8 mouse cellular contexts compared by ENCODE assay signal in genomic region chr2:167933397-167933796, GRCm38 (mm10). TPM values are rescaled to one million over a fixed set of nuclear protein-coding genes. Genes with fewer than 3 reads are reported as not detected.
DNase-seq lines count a peak whose midpoint lies in the region; ATAC-seq and TF ChIP-seq lines count a peak whose summit lies in the region.

No protein-coding gene starts in this region.

- H3K27ac ChIP-seq in heart, embryonic 11.5 days (ENCODE audit: low read depth, low read length) = no peak overlapping the region
- no peak overlapping the region for H3K27ac ChIP-seq in forebrain, embryonic 16.5 days (ENCODE audit: low read length)
- no peak overlapping the region for H3K27ac ChIP-seq in liver, postnatal 0 days (ENCODE audit: low read depth)

- ATAC-seq in heart, embryonic 11.5 days (replicated peaks; ENCODE audit: insufficient number of reproducible peaks, low FRiP score, low TSS enrichment) = no peak
- no peak for ATAC-seq in forebrain, embryonic 16.5 days
- no peak for ATAC-seq in liver, postnatal 0 days

- H3K4me1 ChIP-seq in heart, embryonic 11.5 days (ENCODE audit: control insufficient read depth, insufficient read depth, low read length) = peaks cover 36% of the 10 kb centered on the region
- H3K4me1 ChIP-seq in E14TG2a.4 (replicated peaks; ENCODE audit: low read depth, low read length) = peaks cover 44% of the 10 kb centered on the region
- peaks cover 36% of the 10 kb centered on the region for H3K4me1 ChIP-seq in forebrain, embryonic 16.5 days (replicated peaks; ENCODE audit: control insufficient read depth, insufficient read depth, low read length)
- peaks cover 22% of the 10 kb centered on the region for H3K4me1 ChIP-seq in liver, postnatal 0 days (ENCODE audit: insufficient read depth)

- H3K36me3 ChIP-seq in heart, embryonic 11.5 days (ENCODE audit: control insufficient read depth, insufficient read depth, low read length) = no peaks in the 10 kb centered on the region
- no peaks in the 10 kb centered on the region for H3K36me3 ChIP-seq in E14TG2a.4 (ENCODE audit: insufficient read depth, low read length)
- H3K36me3 ChIP-seq in forebrain, embryonic 16.5 days (ENCODE audit: control insufficient read depth, insufficient read depth) = no peaks in the 10 kb centered on the region
- peaks cover 6% of the 10 kb centered on the region; the same call in 1 of the 2 replicates for H3K36me3 ChIP-seq in liver, postnatal 0 days (replicated peaks; ENCODE audit: insufficient read depth, low read length)

- H3K9ac ChIP-seq in heart, embryonic 11.5 days (ENCODE audit: low read depth, low read length) = peak overlapping the region; percentile 96
- H3K9ac ChIP-seq in forebrain, embryonic 16.5 days (replicated peaks; ENCODE audit: low read depth, low read length) = peak overlapping the region; percentile 93
- peak overlapping the region; percentile 88 for H3K9ac ChIP-seq in liver, postnatal 0 days (replicated peaks)

- no peak for TF ChIP-seq EP300 in liver, postnatal 0 days (IDR thresholded peaks at IDR 0.05; ENCODE audit: low read depth)

- WGBS in heart, embryonic 11.5 days (ENCODE audit: insufficient replicate concordance) = 49% methylated on average over 7 of the region's 7 CpGs
- WGBS in forebrain, embryonic 16.5 days = 13% methylated on average over 7 of the region's 7 CpGs
- WGBS in liver, postnatal 0 days (ENCODE audit: insufficient replicate concordance) = 54% methylated on average over 7 of the region's 7 CpGs

- peak overlapping the region; percentile 94 for H3K4me2 ChIP-seq in heart, embryonic 11.5 days
- H3K4me2 ChIP-seq in forebrain, embryonic 16.5 days (ENCODE audit: low read length) = peak overlapping the region; percentile 68
- peak overlapping the region; percentile 91 for H3K4me2 ChIP-seq in liver, postnatal 0 days (ENCODE audit: low read depth, low read length)

- DNase-seq in heart, postnatal 4 days = no peak
- DNase-seq in liver, postnatal 0 days = no peak
- no peak for DNase-seq in right cerebral cortex, postnatal 36 days (ENCODE audit: low spot score in 2 of 2)
- no peak for DNase-seq in left cerebral cortex, adult 18-20 months (ENCODE audit: low spot score in 2 of 2)
- no peak for DNase-seq in cerebellum, adult 18-20 months

- H3K9me3 ChIP-seq in heart, embryonic 11.5 days (replicated peaks; ENCODE audit: control insufficient read depth, low read length) = no peaks in the 10 kb centered on the region
- peaks cover 33% of the 10 kb centered on the region for H3K9me3 ChIP-seq in E14TG2a.4 (ENCODE audit: low read length)
- H3K9me3 ChIP-seq in forebrain, embryonic 16.5 days (ENCODE audit: control insufficient read depth, low read length) = no peaks in the 10 kb centered on the region
- H3K9me3 ChIP-seq in liver, postnatal 0 days (ENCODE audit: low read length) = no peaks in the 10 kb centered on the region

- no peaks in the 10 kb centered on the region for H3K27me3 ChIP-seq in heart, embryonic 11.5 days (ENCODE audit: control insufficient read depth, insufficient read depth, low read length)
- no peaks in the 10 kb centered on the region for H3K27me3 ChIP-seq in E14TG2a.4 (ENCODE audit: insufficient read depth, low read length)
- no peaks in the 10 kb centered on the region for H3K27me3 ChIP-seq in forebrain, embryonic 16.5 days (replicated peaks; ENCODE audit: control insufficient read depth, insufficient read depth, low read length)
- H3K27me3 ChIP-seq in liver, postnatal 0 days (ENCODE audit: insufficient read depth, low read length) = no peaks in the 10 kb centered on the region

- no peak for TF ChIP-seq CTCF in E14TG2a.4 (conservative IDR thresholded peaks at IDR 0.05; ENCODE audit: low read length)
- no peak for TF ChIP-seq CTCF in liver, postnatal 0 days (IDR thresholded peaks at IDR 0.05; ENCODE audit: low read depth)

- H3K4me3 ChIP-seq in heart, embryonic 11.5 days (ENCODE audit: low read depth, low read length) = peak overlapping the region; percentile 96
- peak overlapping the region; percentile 92 for H3K4me3 ChIP-seq in E14TG2a.4 (replicated peaks; ENCODE audit: low read length)
- peak overlapping the region; percentile 60 for H3K4me3 ChIP-seq in forebrain, embryonic 16.5 days (replicated peaks; ENCODE audit: low read length)
- peak overlapping the region; percentile 81 for H3K4me3 ChIP-seq in liver, postnatal 0 days (ENCODE audit: low read depth, low read length)

RNA-seq across cellular contexts. Expression of gene Ptpn1, which starts 1.5 kb away (rescaled TPM):
- 43.5 and 46.7 TPM in 2 replicates for polyA plus RNA-seq in heart, embryonic 11.5 days (2014; fragmentation: Nextera tagmentation; extraction: Ambion mirVana)
- 10 to 100 TPM; 37.7 to 38.1 TPM for total RNA-seq in heart, postnatal 4 days (2021)
- polyA plus RNA-seq in forebrain, embryonic 16.5 days (2015; fragmentation: Nextera tagmentation; extraction: Ambion mirVana) = 87.3 and 97.1 TPM in 2 replicates
- polyA plus RNA-seq in liver, postnatal 0 days (2015; fragmentation: Nextera tagmentation; extraction: Ambion mirVana) = 31.4 and 32.4 TPM in 2 replicates
- 10 to 100 TPM; 60.8 to 62.7 TPM for total RNA-seq in left cerebral cortex, adult 18-20 months (2021)
